Mouse (Mus musculus): ENCODE measurements around the gene Sort1. TPM values are rescaled to one million over a fixed set of nuclear protein-coding genes. Genes with fewer than 3 reads are reported as not detected.

Gene Sort1
- polyA plus RNA-seq, 1 experiment from 2014 or later: 17.8 TPM

GRCm38 (mm10) chr3:108341040-108341439 is 57.2 kb downstream of the Sort1 start:
- no peaks in the 10 kb centered on the region for H3K27me3 ChIP-seq (ENCODE audit: control insufficient read depth, insufficient read depth, low read length)
- no peak for ATAC-seq (ENCODE audit: low FRiP score, low TSS enrichment)
- no peak overlapping the region for H3K4me3 ChIP-seq (ENCODE audit: low read length)
- no peak overlapping the region for H3K9ac ChIP-seq (ENCODE audit: low read depth, low read length)
- no peaks in the 10 kb centered on the region for H3K4me1 ChIP-seq (ENCODE audit: control insufficient read depth, insufficient read depth, low read length)
- peaks cover 43% of the 10 kb centered on the region for H3K36me3 ChIP-seq (ENCODE audit: control insufficient read depth, insufficient read depth, low read length)
- 83% methylated on average over 2 of the region's 2 CpGs for WGBS
- H3K9me3 ChIP-seq (ENCODE audit: control insufficient read depth, low read length): no peaks in the 10 kb centered on the region
- no peak overlapping the region for H3K27ac ChIP-seq (ENCODE audit: low read depth, low read length)
- no peak overlapping the region for H3K4me2 ChIP-seq (replicated peaks; ENCODE audit: low read depth, low read length)

GRCm38 (mm10) chr3:108342185-108342584 is 58.3 kb downstream of the Sort1 start:
- no peak for ATAC-seq (ENCODE audit: low FRiP score, low TSS enrichment)
- no peak overlapping the region for H3K27ac ChIP-seq (ENCODE audit: low read depth, low read length)
- WGBS: 83% methylated on average over 7 of the region's 7 CpGs

GRCm38 (mm10) chr3:108345855-108346254 is 62.0 kb downstream of the Sort1 start:
- Histone ChIP-seq H3K27ac (ENCODE audit: low read depth, low read length) (no peak overlapping the region), H3K27me3 (ENCODE audit: control insufficient read depth, insufficient read depth, low read length) (no peaks in the 10 kb centered on the region), H3K9ac (ENCODE audit: low read depth, low read length) (no peak overlapping the region), H3K4me1 (ENCODE audit: control insufficient read depth, insufficient read depth, low read length) (no peaks in the 10 kb centered on the region), H3K4me2 (replicated peaks; ENCODE audit: low read depth, low read length) (no peak overlapping the region), H3K4me3 (ENCODE audit: low read length) (no peak overlapping the region), H3K9me3 (ENCODE audit: control insufficient read depth, low read length) (no peaks in the 10 kb centered on the region), H3K36me3 (ENCODE audit: control insufficient read depth, insufficient read depth, low read length) (peaks cover 47% of the 10 kb centered on the region)
- no peak for ATAC-seq (ENCODE audit: low FRiP score, low TSS enrichment)
- WGBS: 93% methylated on average over 7 of the region's 7 CpGs

More at GRCm38 (mm10) chr3:108342185-108342584, 58.3 kb downstream of the Sort1 start:
- no peaks in the 10 kb centered on the region for H3K4me1 ChIP-seq (ENCODE audit: control insufficient read depth, insufficient read depth, low read length)
- H3K36me3 ChIP-seq (ENCODE audit: control insufficient read depth, insufficient read depth, low read length): peaks cover 47% of the 10 kb centered on the region
- no peaks in the 10 kb centered on the region for H3K9me3 ChIP-seq (ENCODE audit: control insufficient read depth, low read length)
- no peaks in the 10 kb centered on the region for H3K27me3 ChIP-seq (ENCODE audit: control insufficient read depth, insufficient read depth, low read length)
- H3K4me3 ChIP-seq (ENCODE audit: low read length): no peak overlapping the region
- no peak overlapping the region for H3K4me2 ChIP-seq (replicated peaks; ENCODE audit: low read depth, low read length)
- H3K9ac ChIP-seq (ENCODE audit: low read depth, low read length): no peak overlapping the region

GRCm38 (mm10) chr3:108348376-108348775 is 64.5 kb downstream of the Sort1 start:
- no peak overlapping the region for H3K4me3 ChIP-seq (ENCODE audit: low read length)
- H3K27me3 ChIP-seq (ENCODE audit: control insufficient read depth, insufficient read depth, low read length): no peaks in the 10 kb centered on the region
- 82% methylated on average over 9 of the region's 9 CpGs for WGBS
- H3K4me1 ChIP-seq (ENCODE audit: control insufficient read depth, insufficient read depth, low read length): no peaks in the 10 kb centered on the region
- H3K36me3 ChIP-seq (ENCODE audit: control insufficient read depth, insufficient read depth, low read length): peaks cover 50% of the 10 kb centered on the region
- H3K9ac ChIP-seq (ENCODE audit: low read depth, low read length): no peak overlapping the region
- no peak overlapping the region for H3K27ac ChIP-seq (ENCODE audit: low read depth, low read length)
- H3K9me3 ChIP-seq (ENCODE audit: control insufficient read depth, low read length): no peaks in the 10 kb centered on the region
- no peak overlapping the region for H3K4me2 ChIP-seq (replicated peaks; ENCODE audit: low read depth, low read length)
- no peak for ATAC-seq (ENCODE audit: low FRiP score, low TSS enrichment)

GRCm38 (mm10) chr3:108355245-108355644 is 71.4 kb downstream of the Sort1 start:
- H3K27ac ChIP-seq (ENCODE audit: low read depth, low read length): no peak overlapping the region
- H3K4me2 ChIP-seq (replicated peaks; ENCODE audit: low read depth, low read length): no peak overlapping the region
- no peaks in the 10 kb centered on the region for H3K27me3 ChIP-seq (ENCODE audit: control insufficient read depth, insufficient read depth, low read length)
- no peak overlapping the region for H3K4me3 ChIP-seq (ENCODE audit: low read length)
- no peak overlapping the region for H3K9ac ChIP-seq (ENCODE audit: low read depth, low read length)
- no peaks in the 10 kb centered on the region for H3K4me1 ChIP-seq (ENCODE audit: control insufficient read depth, insufficient read depth, low read length)
- peaks cover 40% of the 10 kb centered on the region; the same call in 1 of the 2 replicates for H3K36me3 ChIP-seq (ENCODE audit: control insufficient read depth, insufficient read depth, low read length)
- no peak for ATAC-seq (ENCODE audit: low FRiP score, low TSS enrichment)
- 76% methylated on average over 3 of the region's 3 CpGs for whole genome bisulfite sequencing
- H3K9me3 ChIP-seq (ENCODE audit: control insufficient read depth, low read length): no peaks in the 10 kb centered on the region

- no peak for ATAC-seq (ENCODE audit: low FRiP score, low TSS enrichment)
- H3K9me3 ChIP-seq (ENCODE audit: control insufficient read depth, low read length): no peaks in the 10 kb centered on the region
- H3K27me3 ChIP-seq (ENCODE audit: control insufficient read depth, insufficient read depth, low read length): no peaks in the 10 kb centered on the region
- no peak overlapping the region for H3K9ac ChIP-seq (ENCODE audit: low read depth, low read length)
- H3K4me3 ChIP-seq (ENCODE audit: low read length): no peak overlapping the region
- H3K27ac ChIP-seq (ENCODE audit: low read depth, low read length): no peak overlapping the region
- H3K4me2 ChIP-seq (replicated peaks; ENCODE audit: low read depth, low read length): no peak overlapping the region
- peaks cover 29% of the 10 kb centered on the region; the same call in 1 of the 2 replicates for H3K36me3 ChIP-seq (ENCODE audit: control insufficient read depth, insufficient read depth, low read length)
- 69% methylated on average over 10 of the region's 10 CpGs for WGBS
- H3K4me1 ChIP-seq (ENCODE audit: control insufficient read depth, insufficient read depth, low read length): peaks cover 9% of the 10 kb centered on the region; the same call in 1 of the 2 replicates
These were observed 73.2 kb downstream of the Sort1 start for GRCm38 (mm10) chr3:108357051-108357450.

GRCm38 (mm10) chr3:108358445-108358844 is 74.6 kb downstream of the Sort1 start:
- H3K27ac ChIP-seq (ENCODE audit: low read depth, low read length): no peak overlapping the region
- H3K4me1 ChIP-seq (ENCODE audit: control insufficient read depth, insufficient read depth, low read length): peaks cover 9% of the 10 kb centered on the region; the same call in 1 of the 2 replicates
- H3K4me3 ChIP-seq (ENCODE audit: low read length): no peak overlapping the region
- H3K4me2 ChIP-seq (replicated peaks; ENCODE audit: low read depth, low read length): no peak overlapping the region
- WGBS: 72% methylated on average over 6 of the region's 6 CpGs
- H3K9ac ChIP-seq (ENCODE audit: low read depth, low read length): no peak overlapping the region
- no peak for ATAC-seq (ENCODE audit: low FRiP score, low TSS enrichment)
- H3K36me3 ChIP-seq (ENCODE audit: control insufficient read depth, insufficient read depth, low read length): peaks cover 23% of the 10 kb centered on the region; the same call in 1 of the 2 replicates
- no peaks in the 10 kb centered on the region for H3K9me3 ChIP-seq (ENCODE audit: control insufficient read depth, low read length)
- no peaks in the 10 kb centered on the region for H3K27me3 ChIP-seq (ENCODE audit: control insufficient read depth, insufficient read depth, low read length)

GRCm38 (mm10) chr3:108360894-108361293 is 77.0 kb downstream of the Sort1 start:
- H3K27ac ChIP-seq (ENCODE audit: low read depth, low read length): peak overlapping the region; percentile 12; the same call in 1 of the 2 replicates
- WGBS: 12% methylated on average over 7 of the region's 7 CpGs
- no peaks in the 10 kb centered on the region for H3K9me3 ChIP-seq (ENCODE audit: control insufficient read depth, low read length)
- H3K4me3 ChIP-seq (ENCODE audit: low read length): no peak overlapping the region
- no peak overlapping the region for H3K9ac ChIP-seq (ENCODE audit: low read depth, low read length)
- H3K4me1 ChIP-seq (ENCODE audit: control insufficient read depth, insufficient read depth, low read length): peaks cover 9% of the 10 kb centered on the region; the same call in 1 of the 2 replicates
- ATAC-seq (ENCODE audit: low FRiP score, low TSS enrichment): peak; percentile 72
- H3K36me3 ChIP-seq (ENCODE audit: control insufficient read depth, insufficient read depth, low read length): peaks cover 9% of the 10 kb centered on the region; the same call in 1 of the 2 replicates
- H3K27me3 ChIP-seq (ENCODE audit: control insufficient read depth, insufficient read depth, low read length): no peaks in the 10 kb centered on the region
- no peak overlapping the region for H3K4me2 ChIP-seq (replicated peaks; ENCODE audit: low read depth, low read length)

- H3K27me3 ChIP-seq (ENCODE audit: control insufficient read depth, insufficient read depth, low read length): no peaks in the 10 kb centered on the region
- H3K4me3 ChIP-seq (ENCODE audit: low read length): no peak overlapping the region
- H3K9me3 ChIP-seq (ENCODE audit: control insufficient read depth, low read length): no peaks in the 10 kb centered on the region
- H3K4me2 ChIP-seq (replicated peaks; ENCODE audit: low read depth, low read length): no peak overlapping the region
- no peaks in the 10 kb centered on the region for H3K36me3 ChIP-seq (ENCODE audit: control insufficient read depth, insufficient read depth, low read length)
- H3K4me1 ChIP-seq (ENCODE audit: control insufficient read depth, insufficient read depth, low read length): peaks cover 9% of the 10 kb centered on the region; the same call in 1 of the 2 replicates
- H3K9ac ChIP-seq (ENCODE audit: low read depth, low read length): no peak overlapping the region
- H3K27ac ChIP-seq (ENCODE audit: low read depth, low read length): no peak overlapping the region
- 70% methylated on average over 3 of the region's 3 CpGs for WGBS
- ATAC-seq (ENCODE audit: low FRiP score, low TSS enrichment): no peak
These were observed 79.7 kb downstream of the Sort1 start for GRCm38 (mm10) chr3:108363626-108364025.

Data from kidney, embryonic 14.5 days (tissue).